Mouse (Mus musculus) layer of hippocampus, adult 18-20 months (tissue): ENCODE data around the gene Larp7. TPM values are rescaled to one million over a fixed set of nuclear protein-coding genes. Genes with fewer than 3 reads are reported as not detected.

Experiments
- DNase-seq, 2 experiments: peaks; one replicate each; pipeline ENCODE4 v3.0.0; 2022; ENCODE audit warnings: low spot score in 2 of 2
- microRNA-seq, 2 experiments: library from miRNA; unstranded; fragments of <30 nt; microRNA quantifications; one replicate each; pipeline ENCODE4 v1.2.0; 2021
- total RNA-seq, 2 experiments: library from RNA; stranded (reverse); gene quantifications; 2 replicates each; pipeline ENCODE4 v1.2.3; 2021

Larp7 gene
- total RNA-seq, 2 experiments from 2014 or later = 17.6 to 18.5 TPM

GRCm38 (mm10) chr3:127512794-127513335, 40.3 kb downstream of the Larp7 start:
- DNase-seq = no peak

- DNase-seq = no peak
Observed at GRCm38 (mm10) chr3:127511786-127512746, 41.1 kb downstream of the Larp7 start.

DNA sequence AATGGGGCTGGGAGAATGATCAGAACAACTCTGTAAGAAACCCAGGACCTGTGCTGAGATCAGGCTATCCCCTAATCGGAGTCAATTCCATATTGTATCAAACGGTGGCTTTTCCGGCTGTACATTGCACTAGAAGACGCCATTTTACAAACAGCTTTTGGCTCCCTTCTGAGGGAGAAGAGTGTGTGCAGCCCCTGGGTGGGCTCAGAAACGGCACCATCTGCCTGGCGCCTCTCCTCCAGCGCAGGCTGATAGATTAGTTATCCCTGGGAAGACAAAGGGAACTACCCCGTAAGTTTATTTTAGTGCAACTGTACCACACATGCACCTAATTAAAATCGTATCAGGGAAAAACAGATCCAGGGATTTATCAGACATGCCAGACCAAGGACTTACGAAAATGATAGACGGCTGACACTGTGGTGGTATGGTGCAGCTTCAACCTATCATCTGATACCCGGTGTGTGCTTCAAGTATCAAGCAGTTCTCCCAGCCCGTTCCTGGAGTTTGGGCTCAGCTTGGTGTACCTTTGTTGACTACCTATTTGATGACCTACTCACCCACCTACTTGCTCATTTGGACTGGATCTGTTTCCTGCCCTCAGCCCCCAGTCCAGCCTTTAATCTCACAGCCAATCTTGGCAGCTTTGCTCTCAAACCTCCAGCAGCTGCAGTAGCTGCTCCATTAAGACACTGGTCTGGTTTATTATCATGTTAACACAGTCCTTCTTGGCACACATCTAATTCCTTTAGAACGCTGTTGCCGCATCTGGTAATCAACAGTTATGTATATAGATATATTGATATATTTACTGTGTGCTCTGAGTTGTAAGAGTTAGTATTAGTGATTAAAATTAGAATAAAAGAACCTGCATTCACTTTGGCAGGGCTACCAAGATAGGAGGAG, 45.0 kb downstream of the Larp7 start:
- no peak for DNase-seq

DNA sequence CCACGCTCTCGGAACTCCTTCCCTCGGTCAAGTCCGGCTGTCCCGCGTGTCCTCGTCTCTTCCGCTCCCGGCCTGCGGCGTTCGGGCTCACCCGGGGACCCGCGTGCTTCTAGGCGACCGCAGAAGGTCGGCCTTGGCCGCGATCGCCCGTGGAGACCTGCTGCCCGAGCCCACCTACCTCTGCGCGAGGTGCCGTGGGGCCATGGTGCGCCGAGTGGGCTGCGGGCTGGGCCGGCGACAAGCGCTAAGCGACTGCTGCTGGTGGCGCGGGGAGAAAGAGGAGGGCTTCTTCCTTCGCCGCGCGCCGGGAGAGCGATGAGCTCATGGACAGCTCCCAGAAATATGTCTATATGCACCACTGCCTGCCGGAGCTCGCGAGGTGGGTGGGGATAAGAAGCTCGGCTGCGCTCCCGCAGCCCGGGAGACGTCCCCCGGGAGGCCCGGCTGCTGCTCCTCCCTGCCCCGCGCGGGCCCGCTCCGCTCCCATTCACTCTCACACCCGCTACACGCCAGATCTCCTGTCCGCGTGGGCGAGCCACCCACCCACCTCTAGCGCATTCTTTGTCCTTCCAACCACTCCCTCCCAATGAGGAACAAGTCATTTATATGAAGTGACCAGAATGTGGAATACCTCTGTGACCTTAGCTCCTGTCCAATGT, 54.3 kb downstream of the Larp7 start, which contains the start of gene Ank2:
Ank2 (minus strand) TSS at position 609 of the 659 bp plus-strand sequence.
- DNase-seq = peak; percentile 61 to 62

DNA sequence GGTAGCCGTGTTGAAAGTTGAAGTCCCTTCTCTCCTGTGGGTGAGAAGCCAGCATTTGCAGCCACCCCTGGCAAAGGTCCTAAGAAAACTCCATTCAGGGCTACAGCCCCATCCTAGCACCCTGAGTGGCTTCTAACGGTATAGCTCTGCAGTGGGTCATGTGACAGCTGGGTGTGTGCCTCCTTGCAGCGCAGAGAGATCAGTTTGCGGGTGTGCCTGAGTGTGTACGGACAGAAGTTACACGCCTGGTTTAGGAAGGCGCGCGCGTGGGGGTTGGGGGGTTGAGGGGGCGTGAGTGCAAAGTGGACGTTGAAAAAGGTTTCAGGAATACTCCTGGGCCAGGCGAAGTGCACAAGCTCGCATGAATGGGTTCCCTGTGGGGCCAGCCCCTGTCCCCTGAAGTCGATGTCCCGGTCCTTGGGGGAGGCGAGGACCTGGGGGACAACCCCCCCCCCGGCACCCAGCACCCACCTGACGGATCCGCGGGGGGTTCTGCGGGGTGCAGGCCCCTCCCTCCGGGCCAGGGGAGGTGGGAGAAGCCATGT, 54.9 kb downstream of the Larp7 start:
- DNase-seq = peak in 1 of 2 experiments; percentile 32

GRCm38 (mm10) chr3:127492663-127493062, 60.5 kb downstream of the Larp7 start:
- no peak for DNase-seq

GRCm38 (mm10) chr3:127487302-127487701, 65.8 kb downstream of the Larp7 start:
- no peak for DNase-seq

Small RNAs within 50 kb of the gene (microRNA-seq; reads per million reads assigned to microRNA genes)
- 0.25 to 1.2 reads per million in 2 experiments for gene Mir302a
- gene Mir302b = 0.25 to 0.59 reads per million in 2 experiments
- 0 reads per million in 2 experiments for gene Mir302c
- gene Mir302d = 0.78 to 1.5 reads per million in 2 experiments
- 0 to 0.25 reads per million in 2 experiments for gene Mir367

Other genes with a start within 250 kb of the Larp7 start
- 100 to 1,000 TPM; 699 to 719 TPM for gene Ank2, start 54.0 kb downstream of the Larp7 start, total RNA-seq
- 1 to 10 TPM; 1.7 to 2.4 TPM for gene Zgrf1, start 140 bp upstream of the Larp7 start, total RNA-seq
- gene Neurog2, start 79.8 kb upstream of the Larp7 start, total RNA-seq = 1 to 10 TPM in 1 of 2 experiments, under 1 TPM in 1; 0.71 to 1.5 TPM
- gene Alpk1, start 227.2 kb upstream of the Larp7 start, total RNA-seq = 1 to 10 TPM; 8.8 to 9.3 TPM
- gene Tifa, start 236.5 kb upstream of the Larp7 start, total RNA-seq = 1 to 10 TPM; 8.7 to 8.9 TPM